Mouse (Mus musculus) hindbrain, embryonic 11.5 days (tissue): ENCODE data around the gene Def8. TPM values are rescaled to one million over a fixed set of nuclear protein-coding genes. Genes with fewer than 3 reads are reported as not detected.
"Not testable (repeated sequence)": the region's sequence is repeated elsewhere in the genome, so short reads cannot be mapped to it uniquely, and the experiment has no call there.

ENCODE experiments used
- ATAC-seq: fragments of 200-750 bp; cut with Nextera tagmentation; 2 replicates; pipeline ENCODE4 v1.8.0; 2017; ENCODE audit warnings: mild to moderate bottlenecking, moderate TSS enrichment, moderate library complexity; ENCODE audit not compliant: low FRiP score
- DNase-seq: peaks from one replicate; pipeline ENCODE4 v3.0.0-alpha.2; 2015; ENCODE audit warnings: low spot score
- H3K27ac ChIP-seq: fragments of 300-500 bp; sonication (generic); 2 replicates; pipeline ENCODE4 v1.5.1; 2014; ENCODE audit warnings: mild to moderate bottlenecking, low read depth, low read length
- H3K27me3 ChIP-seq: fragments of 300-500 bp; sonication (generic); 2 replicates; pipeline ENCODE4 v1.6.1; 2014; ENCODE audit warnings: mild to moderate bottlenecking, low read length, moderate library complexity, mixed read lengths; ENCODE audit not compliant: control insufficient read depth, insufficient read depth
- H3K36me3 ChIP-seq: fragments of 300-500 bp; sonication (generic); 2 replicates; pipeline ENCODE4 v1.6.1; 2014; ENCODE audit warnings: mild to moderate bottlenecking, low read length, moderate library complexity, mixed read lengths; ENCODE audit not compliant: control insufficient read depth, insufficient read depth
- H3K4me1 ChIP-seq: fragments of 300-500 bp; sonication (generic); replicated peaks from 2 replicates; pipeline ENCODE4 v1.6.1; 2014; ENCODE audit warnings: low read length, mixed read lengths; ENCODE audit not compliant: control insufficient read depth, insufficient read depth
- H3K4me2 ChIP-seq: fragments of 300-500 bp; sonication (generic); replicated peaks from 2 replicates; pipeline ENCODE4 v1.6.1; 2014; ENCODE audit warnings: mild to moderate bottlenecking, low read depth, low read length
- H3K4me3 ChIP-seq: fragments of 300-500 bp; sonication (generic); 2 replicates; pipeline ENCODE4 v1.5.1; 2014; ENCODE audit warnings: low read depth, low read length
- H3K9ac ChIP-seq: fragments of 300-500 bp; sonication (generic); 2 replicates; pipeline ENCODE4 v1.6.1; 2014; ENCODE audit warnings: low read depth, low read length
- H3K9me3 ChIP-seq: fragments of 300-500 bp; sonication (generic); 2 replicates; pipeline ENCODE4 v1.6.1; 2016; ENCODE audit warnings: low read length; ENCODE audit not compliant: control insufficient read depth
- WGBS: fragments of 180-500 bp; shearing (Covaris S2); extraction: QIAGEN DNeasy Blood & Tissue Kit; methylation state at CpG from one replicate; pipeline ENCODE4 v1.1.7; 2014; 5-methylcytosine and 5-hydroxymethylcytosine counted together
- polyA plus RNA-seq: library from polyadenylated mRNA; unstranded; fragments of >200 nt; fragmentation: Nextera tagmentation; extraction: Ambion mirVana; gene quantifications from 2 replicates; pipeline ENCODE4 v1.2.1, GENCODE M21; 2014

Def8 gene
- polyA plus RNA-seq, 1 experiment from 2014 or later, result 32.5 TPM

GRCm38 (mm10) chr8:123433241-123433974 lies 10.1 kb downstream of the Def8 start:
- not testable (repeated sequence) for H3K9ac ChIP-seq, H3K27me3 ChIP-seq, H3K4me2 ChIP-seq, H3K27ac ChIP-seq, H3K4me3 ChIP-seq, H3K4me1 ChIP-seq, DNase-seq, H3K36me3 ChIP-seq, ATAC-seq
- 96% methylated on average over 41 of the region's 47 CpGs for WGBS
- H3K9me3 ChIP-seq, result peaks cover 13% of the 10 kb centered on the region

- Histone ChIP-seq H3K9ac (no peak overlapping the region), H3K9me3 (no peaks in the 10 kb centered on the region), H3K27me3 (no peaks in the 10 kb centered on the region), H3K27ac (no peak overlapping the region), H3K4me2 (no peak overlapping the region), H3K4me3 (no peak overlapping the region), H3K4me1 (no peaks in the 10 kb centered on the region; the same call in 1 of the 2 replicates), H3K36me3 (no peaks in the 10 kb centered on the region)
- DNase-seq, result no peak
- WGBS, result 89% methylated on average over 2 of the region's 2 CpGs
- no peak for ATAC-seq
Measured at GRCm38 (mm10) chr8:123441788-123442187, 18.5 kb downstream of the Def8 start.

GRCm38 (mm10) chr8:123442351-123442750 lies 19.0 kb downstream of the Def8 start:
- ATAC-seq, result peak; percentile 47
- Histone ChIP-seq H3K27ac (no peak overlapping the region), H3K4me3 (no peak overlapping the region)

GRCm38 (mm10) chr8:123442871-123443575 lies 19.7 kb downstream of the Def8 start:
- peak overlapping the region; percentile 56 for H3K4me2 ChIP-seq
- 2% methylated on average over 41 of the region's 41 CpGs for WGBS
- no peaks in the 10 kb centered on the region; the same call in 1 of the 2 replicates for H3K4me1 ChIP-seq
- DNase-seq (peak; percentile 93), ATAC-seq (peak; percentile 96)
- no peaks in the 10 kb centered on the region for H3K9me3 ChIP-seq
- no peaks in the 10 kb centered on the region for H3K27me3 ChIP-seq
- peak overlapping the region; percentile 42 for H3K27ac ChIP-seq
- no peaks in the 10 kb centered on the region for H3K36me3 ChIP-seq
- peak overlapping the region; percentile 50 for H3K4me3 ChIP-seq
- peak overlapping the region; percentile 70 for H3K9ac ChIP-seq

More at GRCm38 (mm10) chr8:123442351-123442750, 19.0 kb downstream of the Def8 start:
- Histone ChIP-seq H3K36me3 (no peaks in the 10 kb centered on the region), H3K9ac (peak overlapping the region; percentile 70), H3K9me3 (no peaks in the 10 kb centered on the region), H3K4me2 (no peak overlapping the region), H3K4me1 (no peaks in the 10 kb centered on the region; the same call in 1 of the 2 replicates), H3K27me3 (no peaks in the 10 kb centered on the region)
- WGBS, result 80% methylated on average over 5 of the region's 5 CpGs
- DNase-seq, result no peak

DNA sequence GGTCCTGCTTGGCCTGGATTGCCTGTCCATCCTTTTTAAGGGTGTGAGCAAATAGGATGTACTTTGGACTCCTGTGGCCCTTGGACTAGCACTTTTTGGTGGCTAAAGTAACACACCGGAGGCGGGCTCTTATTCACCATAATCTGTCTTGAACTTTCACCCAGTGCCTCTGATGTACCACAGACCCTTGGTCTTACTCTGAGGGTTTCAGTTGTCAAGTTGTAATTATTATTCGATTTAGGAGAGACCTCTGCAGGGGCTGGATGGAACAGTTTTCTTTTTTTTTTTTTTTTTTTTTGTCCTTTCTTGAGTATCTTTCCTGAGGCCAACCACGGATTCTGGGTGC lies 20.2 kb downstream of the Def8 start:
- DNase-seq, result no peak
- peak overlapping the region; percentile 42; the same call in 1 of the 2 replicates for H3K27ac ChIP-seq
- H3K36me3 ChIP-seq, result no peaks in the 10 kb centered on the region
- peak overlapping the region; percentile 50 for H3K4me3 ChIP-seq
- ATAC-seq, result peak; percentile 4; the same call in 1 of the 2 replicates
- WGBS, result 51% methylated on average over 4 of the region's 4 CpGs
- H3K4me2 ChIP-seq, result peak overlapping the region; percentile 56
- no peaks in the 10 kb centered on the region for H3K9me3 ChIP-seq
- no peaks in the 10 kb centered on the region; the same call in 1 of the 2 replicates for H3K4me1 ChIP-seq
- peak overlapping the region; percentile 70 for H3K9ac ChIP-seq
- H3K27me3 ChIP-seq, result no peaks in the 10 kb centered on the region

GRCm38 (mm10) chr8:123444131-123444530 lies 20.8 kb downstream of the Def8 start:
- no peak overlapping the region for H3K4me2 ChIP-seq
- DNase-seq, result no peak
- no peak overlapping the region for H3K4me3 ChIP-seq
- no peaks in the 10 kb centered on the region for H3K27me3 ChIP-seq
- H3K9me3 ChIP-seq, result no peaks in the 10 kb centered on the region
- no peak overlapping the region for H3K27ac ChIP-seq
- 90% methylated on average over 6 of the region's 6 CpGs for WGBS
- no peaks in the 10 kb centered on the region for H3K36me3 ChIP-seq
- ATAC-seq, result no peak
- no peak overlapping the region for H3K9ac ChIP-seq
- H3K4me1 ChIP-seq, result no peaks in the 10 kb centered on the region; the same call in 1 of the 2 replicates

- Histone ChIP-seq H3K4me2 (no peak overlapping the region), H3K4me1 (no peaks in the 10 kb centered on the region; the same call in 1 of the 2 replicates), H3K27ac (no peak overlapping the region), H3K9me3 (no peaks in the 10 kb centered on the region), H3K9ac (no peak overlapping the region), H3K27me3 (no peaks in the 10 kb centered on the region), H3K36me3 (no peaks in the 10 kb centered on the region), H3K4me3 (no peak overlapping the region)
- DNase-seq (no peak), ATAC-seq (no peak)
- WGBS, result 86% methylated on average over 10 of the region's 10 CpGs
Measured at GRCm38 (mm10) chr8:123445981-123446380, 22.7 kb downstream of the Def8 start.

DNA sequence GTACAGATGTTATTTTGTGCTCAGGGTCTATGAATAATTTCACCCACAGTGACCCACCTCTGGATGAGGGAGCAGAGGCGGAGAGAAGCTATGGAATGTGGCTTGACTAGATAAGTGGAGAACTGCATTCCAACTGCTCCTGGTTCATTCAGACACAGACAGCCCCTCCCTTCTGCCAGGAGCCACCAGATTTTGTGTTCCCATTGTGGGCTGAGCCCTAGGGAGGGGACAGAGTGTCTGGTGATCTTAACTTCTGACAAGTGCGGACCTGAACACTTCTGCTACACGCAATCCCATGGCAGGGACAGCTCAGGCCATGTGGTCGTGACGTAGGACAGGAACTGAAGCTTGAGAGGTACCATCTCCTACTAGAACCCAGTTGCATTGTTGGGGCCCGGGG lies 23.5 kb downstream of the Def8 start:
- Histone ChIP-seq H3K4me3 (no peak overlapping the region), H3K36me3 (no peaks in the 10 kb centered on the region), H3K9ac (no peak overlapping the region), H3K9me3 (no peaks in the 10 kb centered on the region), H3K4me1 (no peaks in the 10 kb centered on the region; the same call in 1 of the 2 replicates), H3K27me3 (no peaks in the 10 kb centered on the region), H3K27ac (no peak overlapping the region), H3K4me2 (no peak overlapping the region)
- 85% methylated on average over 6 of the region's 6 CpGs for WGBS
- ATAC-seq, result no peak
- DNase-seq, result no peak
